Mouse (Mus musculus): Measurements from ENCODE around the gene Mamld1. TPM values are rescaled to one million over a fixed set of nuclear protein-coding genes. Genes with fewer than 3 reads are reported as not detected.
A peak's percentile ranks its signal among the peaks of the same experiment; 100 is the strongest.

Mamld1 gene
- polyA plus RNA-seq, 1 experiment, result 3.8 TPM

DNA sequence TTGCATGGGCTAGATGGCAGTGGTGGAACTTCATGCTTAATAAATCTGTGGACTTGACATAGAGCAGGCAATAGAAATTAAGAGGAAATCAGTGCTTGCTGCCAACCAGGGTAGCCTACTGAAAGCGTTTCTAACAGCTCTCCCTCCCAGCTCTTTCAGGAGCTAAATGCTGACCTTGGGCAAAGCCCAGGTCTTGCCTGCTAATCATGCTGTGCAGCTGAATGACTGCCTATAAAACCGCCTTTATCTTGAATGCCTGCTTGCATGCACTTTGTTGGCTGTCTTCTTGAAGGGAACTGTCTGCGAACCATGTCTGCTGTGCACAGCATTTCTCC, 38.0 kb downstream of the Mamld1 start:
- DNase-seq (ENCODE audit: low read depth in 1 of 2, low spot score in 2 of 2), result no peak
- Histone ChIP-seq H3K27ac (ENCODE audit: insufficient read depth, low read length) (no peak overlapping the region), H3K4me1 (ENCODE audit: control insufficient read depth, insufficient read depth, insufficient read length) (no peaks in the 10 kb centered on the region), H3K4me3 (ENCODE audit: extremely low read depth, insufficient read depth, insufficient read length) (no peak overlapping the region), H3K27me3 (ENCODE audit: control insufficient read depth, insufficient read depth, low read length) (no peaks in the 10 kb centered on the region), H3K36me3 (ENCODE audit: control insufficient read depth, insufficient read depth, low read length) (no peaks in the 10 kb centered on the region)
- TF ChIP-seq POLR2A (IDR thresholded peaks at IDR 0.05; ENCODE audit: low read depth, low read length), result no peak
- TF ChIP-seq CTCF (IDR thresholded peaks at IDR 0.05; ENCODE audit: extremely low read depth, insufficient read depth, insufficient read length, insufficient replicate concordance), result no peak
- 68% methylated on average over 3 of the region's 3 CpGs for WGBS

DNA sequence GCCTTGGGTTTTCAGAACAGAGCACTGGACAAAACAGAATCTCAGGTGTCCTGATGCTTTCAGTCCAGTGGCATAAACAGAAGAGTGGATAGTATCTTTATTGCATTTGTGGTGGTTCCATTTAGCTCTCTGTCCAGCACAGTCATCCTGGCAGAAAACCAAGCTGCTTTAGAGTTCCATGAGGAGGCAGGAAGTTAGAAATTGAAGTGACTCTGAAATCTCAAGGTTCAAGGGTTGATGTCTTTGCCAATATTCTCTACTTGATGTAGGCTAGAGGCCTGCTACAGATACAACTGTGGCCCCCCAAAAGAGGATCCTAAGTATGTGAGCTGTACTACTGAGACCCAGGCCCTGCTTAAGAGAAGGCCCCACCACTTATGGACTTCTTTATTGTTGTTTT, 55.8 kb downstream of the Mamld1 start:
- no peaks in the 10 kb centered on the region for H3K4me1 ChIP-seq (ENCODE audit: control insufficient read depth, insufficient read depth, insufficient read length)
- TF ChIP-seq POLR2A (IDR thresholded peaks at IDR 0.05; ENCODE audit: low read depth, low read length) (no peak), CTCF (IDR thresholded peaks at IDR 0.05; ENCODE audit: extremely low read depth, insufficient read depth, insufficient read length, insufficient replicate concordance) (no peak)
- no peak overlapping the region for H3K4me3 ChIP-seq (ENCODE audit: extremely low read depth, insufficient read depth, insufficient read length)
- H3K27me3 ChIP-seq (ENCODE audit: control insufficient read depth, insufficient read depth, low read length), result no peaks in the 10 kb centered on the region
- peak overlapping the region; percentile 4; the same call in 1 of the 2 replicates for H3K27ac ChIP-seq (ENCODE audit: insufficient read depth, low read length)
- no peak for DNase-seq (ENCODE audit: low read depth in 1 of 2, low spot score in 2 of 2)
- no peaks in the 10 kb centered on the region for H3K36me3 ChIP-seq (ENCODE audit: control insufficient read depth, insufficient read depth, low read length)

DNA sequence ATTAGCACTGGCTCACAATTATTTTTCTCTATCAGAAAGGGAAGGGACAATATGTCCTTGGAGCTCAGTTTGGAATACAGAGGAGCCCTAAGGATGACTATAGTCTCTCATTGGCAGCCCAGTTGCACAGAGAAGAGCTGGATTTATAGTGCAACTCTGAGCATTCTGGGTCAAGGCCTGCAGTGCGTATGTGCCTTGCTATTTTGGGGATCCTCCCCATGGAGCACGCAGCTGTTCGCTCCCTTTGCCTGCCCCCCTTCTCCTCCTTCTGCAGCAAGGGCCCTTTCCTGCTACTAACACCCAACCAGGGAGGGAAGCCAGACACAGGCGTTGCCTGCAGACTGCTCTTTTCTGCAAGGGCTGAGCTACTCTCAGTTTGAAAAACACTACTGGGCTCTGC, 56.3 kb downstream of the Mamld1 start:
- Histone ChIP-seq H3K4me1 (ENCODE audit: control insufficient read depth, insufficient read depth, insufficient read length) (no peaks in the 10 kb centered on the region), H3K4me3 (ENCODE audit: extremely low read depth, insufficient read depth, insufficient read length) (no peak overlapping the region), H3K27ac (ENCODE audit: insufficient read depth, low read length) (peak overlapping the region; percentile 4; the same call in 1 of the 2 replicates), H3K27me3 (ENCODE audit: control insufficient read depth, insufficient read depth, low read length) (no peaks in the 10 kb centered on the region), H3K36me3 (ENCODE audit: control insufficient read depth, insufficient read depth, low read length) (no peaks in the 10 kb centered on the region)
- no peak for TF ChIP-seq CTCF (IDR thresholded peaks at IDR 0.05; ENCODE audit: extremely low read depth, insufficient read depth, insufficient read length, insufficient replicate concordance)
- TF ChIP-seq POLR2A (IDR thresholded peaks at IDR 0.05; ENCODE audit: low read depth, low read length), result no peak
- 82% methylated on average over 4 of the region's 4 CpGs for WGBS
- DNase-seq (ENCODE audit: low read depth in 1 of 2, low spot score in 2 of 2), result no peak

DNA sequence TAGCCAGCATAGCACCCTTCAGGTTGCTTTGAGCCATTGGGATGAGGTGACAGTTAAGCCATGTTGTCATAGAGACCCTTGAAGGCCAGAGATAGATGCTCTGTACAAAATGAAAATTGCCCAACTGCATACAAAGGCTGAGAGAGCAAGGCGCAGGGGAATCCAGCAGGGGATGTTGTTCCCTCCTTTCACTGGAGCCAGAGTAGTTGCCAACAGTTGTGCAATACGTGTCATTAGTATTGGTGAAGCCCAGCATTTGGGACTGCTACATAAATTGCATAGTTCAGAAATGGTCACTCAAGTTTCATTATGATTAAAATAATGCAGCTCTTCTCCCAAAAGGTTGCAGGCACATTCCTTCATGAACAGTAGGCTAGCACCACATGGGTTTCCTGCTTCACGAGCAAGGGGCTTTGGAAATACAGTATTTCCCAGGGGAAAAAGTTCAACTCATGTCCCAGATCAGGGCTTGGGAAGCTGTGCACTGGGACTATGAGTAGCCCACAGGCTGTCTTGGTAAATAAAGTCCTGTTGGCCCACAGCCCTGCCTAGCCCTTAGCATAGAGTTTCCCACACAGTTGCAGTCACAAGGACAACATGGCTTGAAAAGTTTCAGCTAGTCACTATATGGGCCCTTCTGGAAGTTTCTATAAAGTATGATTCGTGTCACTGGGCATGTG, 58.1 kb downstream of the Mamld1 start:
- H3K4me1 ChIP-seq (ENCODE audit: control insufficient read depth, insufficient read depth, insufficient read length), result no peaks in the 10 kb centered on the region
- no peak for DNase-seq (ENCODE audit: low read depth in 1 of 2, low spot score in 2 of 2)
- no peak overlapping the region for H3K27ac ChIP-seq (ENCODE audit: insufficient read depth, low read length)
- H3K4me3 ChIP-seq (ENCODE audit: extremely low read depth, insufficient read depth, insufficient read length), result no peak overlapping the region
- no peaks in the 10 kb centered on the region for H3K27me3 ChIP-seq (ENCODE audit: control insufficient read depth, insufficient read depth, low read length)
- H3K36me3 ChIP-seq (ENCODE audit: control insufficient read depth, insufficient read depth, low read length), result no peaks in the 10 kb centered on the region
- TF ChIP-seq POLR2A (IDR thresholded peaks at IDR 0.05; ENCODE audit: low read depth, low read length) (no peak), CTCF (IDR thresholded peaks at IDR 0.05; ENCODE audit: extremely low read depth, insufficient read depth, insufficient read length, insufficient replicate concordance) (no peak)
- WGBS, result 75% methylated on average over 4 of the region's 4 CpGs

DNA sequence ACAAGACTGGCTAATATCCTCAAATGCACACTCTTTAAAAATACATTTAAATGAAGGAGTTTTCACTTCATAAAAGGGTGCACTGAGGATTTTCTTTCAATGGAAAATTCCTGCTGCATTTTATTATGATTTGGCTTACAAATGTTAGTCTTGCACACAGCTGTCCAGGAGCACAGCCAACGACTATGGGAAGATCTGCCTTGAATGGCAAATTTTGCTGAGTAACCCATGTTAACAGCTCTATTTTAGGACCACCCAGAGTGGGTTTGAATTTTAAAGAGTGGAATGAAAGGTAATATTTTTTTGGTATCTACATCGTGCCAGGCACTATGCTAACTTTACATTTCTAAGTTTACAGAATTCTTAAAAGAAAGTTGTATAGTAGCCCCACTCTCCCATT, 60.3 kb downstream of the Mamld1 start:
- H3K4me1 ChIP-seq (ENCODE audit: control insufficient read depth, insufficient read depth, insufficient read length), result no peaks in the 10 kb centered on the region
- no peak overlapping the region for H3K27ac ChIP-seq (ENCODE audit: insufficient read depth, low read length)
- TF ChIP-seq POLR2A (IDR thresholded peaks at IDR 0.05; ENCODE audit: low read depth, low read length) (no peak), CTCF (IDR thresholded peaks at IDR 0.05; ENCODE audit: extremely low read depth, insufficient read depth, insufficient read length, insufficient replicate concordance) (no peak)
- WGBS, result 49% methylated on average over 2 of the region's 2 CpGs
- H3K4me3 ChIP-seq (ENCODE audit: extremely low read depth, insufficient read depth, insufficient read length), result no peak overlapping the region
- DNase-seq (ENCODE audit: low read depth in 1 of 2, low spot score in 2 of 2), result no peak
- H3K36me3 ChIP-seq (ENCODE audit: control insufficient read depth, insufficient read depth, low read length), result no peaks in the 10 kb centered on the region
- no peaks in the 10 kb centered on the region for H3K27me3 ChIP-seq (ENCODE audit: control insufficient read depth, insufficient read depth, low read length)

DNA sequence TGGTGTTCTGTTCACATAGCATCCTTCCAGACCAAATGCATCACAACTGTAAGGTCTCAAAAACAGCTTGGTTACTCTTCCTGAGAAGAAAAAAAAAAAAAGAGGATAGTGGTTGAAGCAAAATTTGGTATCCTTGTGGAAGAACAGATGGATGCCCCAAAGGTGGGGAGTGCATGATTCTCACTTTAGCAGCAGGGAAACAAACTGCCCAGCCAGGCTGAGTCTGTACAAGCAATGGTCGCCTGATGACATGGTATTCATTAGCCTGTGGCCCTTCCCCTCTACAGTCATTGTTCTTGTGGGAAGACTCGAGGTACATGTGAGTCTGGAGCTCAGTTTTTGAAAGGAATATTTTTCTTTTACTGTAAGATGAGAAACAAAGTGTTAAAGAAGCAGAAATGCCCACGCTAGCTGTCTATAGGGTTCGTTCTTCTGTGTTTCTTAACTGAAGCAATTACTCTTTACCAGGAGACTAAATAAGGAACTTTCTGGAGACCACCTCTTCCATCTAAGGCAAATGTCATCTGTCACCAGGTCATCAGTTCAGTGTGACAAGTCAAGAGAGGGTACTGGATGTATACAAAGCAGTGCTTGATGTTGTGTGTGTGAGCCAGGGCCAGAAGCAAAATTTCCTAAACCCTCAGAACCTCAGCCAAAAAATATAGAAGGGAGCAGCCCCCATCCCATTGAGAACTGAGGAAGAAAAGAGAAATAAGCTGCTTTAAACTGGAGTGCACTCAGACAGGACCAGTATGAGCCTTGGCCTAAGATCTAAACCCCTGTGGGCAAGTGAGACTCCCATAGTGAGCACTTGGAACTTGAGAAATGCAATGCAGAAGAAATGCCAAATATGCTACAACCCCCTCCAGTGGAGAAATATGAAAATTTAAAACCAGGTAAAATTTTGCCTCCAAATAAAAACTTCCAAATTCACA, 72.6 kb downstream of the Mamld1 start:
- no peaks in the 10 kb centered on the region for H3K27me3 ChIP-seq (ENCODE audit: control insufficient read depth, insufficient read depth, low read length)
- no peak for DNase-seq (ENCODE audit: low read depth in 1 of 2, low spot score in 2 of 2)
- no peaks in the 10 kb centered on the region for H3K4me1 ChIP-seq (ENCODE audit: control insufficient read depth, insufficient read depth, insufficient read length)
- H3K4me3 ChIP-seq (ENCODE audit: extremely low read depth, insufficient read depth, insufficient read length), result no peak overlapping the region
- no peaks in the 10 kb centered on the region for H3K36me3 ChIP-seq (ENCODE audit: control insufficient read depth, insufficient read depth, low read length)
- no peak for TF ChIP-seq CTCF (IDR thresholded peaks at IDR 0.05; ENCODE audit: extremely low read depth, insufficient read depth, insufficient read length, insufficient replicate concordance)
- no peak overlapping the region for H3K27ac ChIP-seq (ENCODE audit: insufficient read depth, low read length)
- 66% methylated on average over 4 of the region's 4 CpGs for WGBS

DNA sequence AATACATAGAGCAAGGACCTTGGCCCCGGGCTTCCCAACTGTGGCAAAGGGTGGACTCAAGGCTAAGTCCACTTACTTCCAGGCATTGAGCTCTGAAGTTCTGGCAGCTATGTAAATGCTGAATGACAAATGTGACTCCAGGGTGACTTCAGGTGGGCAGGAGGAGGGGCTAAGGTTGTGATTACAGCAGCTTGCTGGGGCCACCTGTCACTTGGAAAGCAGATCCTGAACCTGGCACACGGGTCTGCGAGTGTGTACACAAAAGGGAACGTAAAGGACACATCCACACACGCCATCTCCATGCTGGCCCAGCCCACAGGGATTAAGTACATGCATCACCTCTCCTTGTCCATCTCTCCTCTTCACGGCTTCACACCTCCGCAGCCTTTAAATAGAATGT, 75.0 kb downstream of the Mamld1 start:
- DNase-seq (ENCODE audit: low read depth in 1 of 2, low spot score in 2 of 2), result no peak
- no peak for TF ChIP-seq CTCF (IDR thresholded peaks at IDR 0.05; ENCODE audit: extremely low read depth, insufficient read depth, insufficient read length, insufficient replicate concordance)
- Histone ChIP-seq H3K27me3 (ENCODE audit: control insufficient read depth, insufficient read depth, low read length) (no peaks in the 10 kb centered on the region), H3K4me3 (ENCODE audit: extremely low read depth, insufficient read depth, insufficient read length) (no peak overlapping the region), H3K4me1 (ENCODE audit: control insufficient read depth, insufficient read depth, insufficient read length) (no peaks in the 10 kb centered on the region), H3K36me3 (ENCODE audit: control insufficient read depth, insufficient read depth, low read length) (no peaks in the 10 kb centered on the region), H3K27ac (ENCODE audit: insufficient read depth, low read length) (no peak overlapping the region)
- 89% methylated on average over 7 of the region's 7 CpGs for WGBS
